ENCODE assay signal across 8 mouse cellular contexts in the genomic region with DNA sequence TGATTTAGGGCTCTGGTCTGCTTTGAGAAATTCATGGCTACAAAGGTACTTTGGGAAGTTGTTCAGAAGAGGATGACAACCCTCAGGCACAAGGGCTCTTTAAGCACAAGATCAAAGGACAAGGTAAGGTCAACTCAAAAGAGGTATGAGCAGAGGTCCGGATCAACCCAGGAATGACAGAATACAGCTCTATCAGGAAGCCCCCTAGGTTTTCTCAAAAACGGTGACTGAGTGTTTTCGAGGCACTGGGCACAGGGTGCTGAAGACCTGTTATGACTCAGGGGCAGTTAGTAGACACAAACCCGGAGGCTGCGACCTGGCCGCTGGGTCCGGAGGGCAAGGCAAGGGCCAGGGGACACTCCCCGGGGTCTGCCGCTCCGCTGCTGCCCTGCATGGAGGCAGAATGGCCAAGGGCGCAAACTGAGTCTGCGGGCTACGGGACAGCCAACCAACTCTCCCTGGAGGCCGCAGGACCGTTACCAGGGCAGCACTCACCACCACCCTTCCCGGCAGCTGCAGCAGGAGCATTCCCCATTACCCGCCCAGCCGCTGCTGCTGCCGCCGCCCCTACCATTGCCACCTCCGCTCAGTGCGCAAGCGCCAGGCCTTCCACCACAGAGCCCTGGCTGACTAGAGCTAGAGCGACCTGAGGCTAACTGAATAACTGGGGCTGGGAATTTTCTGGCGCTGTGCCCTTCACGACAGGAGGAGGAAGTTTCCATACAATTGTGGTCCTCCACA. TPM values are rescaled to one million over a fixed set of nuclear protein-coding genes. Genes with fewer than 3 reads are reported as not detected.
DNase-seq lines count a peak whose midpoint lies in the region; ATAC-seq and TF ChIP-seq lines count a peak whose summit lies in the region.

No protein-coding gene starts in this region.

- H3K4me1 ChIP-seq in cortical plate, adult 2 months (ENCODE audit: control insufficient read depth, insufficient read depth, low read length), result peaks cover 6% of the 10 kb centered on the region; the same call in 1 of the 2 replicates
- H3K4me1 ChIP-seq in hindbrain, embryonic 15.5 days (replicated peaks), result peaks cover 10% of the 10 kb centered on the region

- intact Hi-C loops in gastrocnemius, adult 2 months (cut with DNase I), result no loop called here

- H3K27me3 ChIP-seq in hindbrain, embryonic 15.5 days, result no peaks in the 10 kb centered on the region

- H3K27ac ChIP-seq in cortical plate, adult 2 months (ENCODE audit: insufficient read depth, low read length), result no peak overlapping the region
- H3K27ac ChIP-seq in gastrocnemius, adult 2 months, result peak overlapping the region; percentile 81
- peak overlapping the region; percentile 67 for H3K27ac ChIP-seq in hindbrain, embryonic 15.5 days (replicated peaks)

- peak overlapping the region; percentile 94 for H3K4me2 ChIP-seq in hindbrain, embryonic 15.5 days

- H3K9ac ChIP-seq in hindbrain, embryonic 15.5 days, result peak overlapping the region; percentile 76

- 5% methylated on average over 26 of the region's 26 CpGs for WGBS in hindbrain, embryonic 15.5 days

- H3K4me3 ChIP-seq in cortical plate, adult 2 months (ENCODE audit: insufficient read depth, low read length), result peak overlapping the region; percentile 48
- H3K4me3 ChIP-seq in gastrocnemius, adult 2 months, result peak overlapping the region; percentile 85
- peak overlapping the region; percentile 61 for H3K4me3 ChIP-seq in hindbrain, embryonic 15.5 days

- H3K9me3 ChIP-seq in hindbrain, embryonic 15.5 days, result no peaks in the 10 kb centered on the region

- H3K36me3 ChIP-seq in hindbrain, embryonic 15.5 days, result no peaks in the 10 kb centered on the region

- no peak for TF ChIP-seq CTCF in cortical plate, adult 2 months (IDR thresholded peaks at IDR 0.05; ENCODE audit: extremely low read depth, insufficient read depth, low read length)
- TF ChIP-seq CTCF in gastrocnemius, adult 2 months (IDR thresholded peaks at IDR 0.05), result no peak

- TF ChIP-seq POLR2A in cortical plate, adult 2 months (IDR thresholded peaks at IDR 0.05; ENCODE audit: extremely low read depth, insufficient read depth, low read length), result peak; percentile 60

- ATAC-seq in hindbrain, embryonic 15.5 days (ENCODE audit: low FRiP score, low read depth), result peak; percentile 97

- peak; percentile 69 to 71 for DNase-seq in adrenal gland, adult 18-20 months (ENCODE audit: low spot score in 2 of 2)
- peak; percentile 85 for DNase-seq in gastrocnemius, adult 2 months
- DNase-seq in left cerebral cortex, adult 18-20 months (ENCODE audit: low spot score in 2 of 2), result peak; percentile 75 to 79
- peak; percentile 76 for DNase-seq in lung, postnatal 25 days (ENCODE audit: low spot score)
- peak; percentile 90 to 91 for DNase-seq in right cerebral cortex, postnatal 10 days (ENCODE audit: low spot score in 2 of 2)
- DNase-seq in urinary bladder, postnatal 25 days (ENCODE audit: low spot score), result peak; percentile 72

RNA-seq across cellular contexts. Expression of a gene that starts 13.2 kb away (rescaled TPM):
- 10 to 100 TPM; 13.8 TPM for total RNA-seq in adrenal gland, adult 18-20 months (2021)
- polyA plus RNA-seq in cortical plate, adult 2 months (2012; rRNA removed), result 17.4 and 17.7 TPM in 2 replicates
- total RNA-seq in gastrocnemius, adult 2 months (2021), result 1 to 10 TPM; 7.0 to 7.2 TPM
- 19.6 and 24.8 TPM in 2 replicates for polyA plus RNA-seq in hindbrain, embryonic 15.5 days (2015; fragmentation: Nextera tagmentation; extraction: Ambion mirVana)
- total RNA-seq in left cerebral cortex, adult 18-20 months (2021), result 10 to 100 TPM; 14.3 to 14.9 TPM

RNA-seq across cellular contexts. Expression of a gene that starts 13.4 kb away (rescaled TPM):
- 10 to 100 TPM; 60.8 to 72.1 TPM for total RNA-seq in adrenal gland, adult 18-20 months (2021)
- 40.3 and 41.8 TPM in 2 replicates for polyA plus RNA-seq in cortical plate, adult 2 months (2012; rRNA removed)
- total RNA-seq in gastrocnemius, adult 2 months (2021), result 10 to 100 TPM; 36.0 to 44.4 TPM
- 100 and 103 TPM in 2 replicates for polyA plus RNA-seq in hindbrain, embryonic 15.5 days (2015; fragmentation: Nextera tagmentation; extraction: Ambion mirVana)
- total RNA-seq in left cerebral cortex, adult 18-20 months (2021), result 10 to 100 TPM; 67.1 to 67.8 TPM

RNA-seq across cellular contexts. Expression of a gene that starts 32.9 kb away (rescaled TPM):
- total RNA-seq in adrenal gland, adult 18-20 months (2021), result not detected
- 0.33 TPM in 1 of 2 replicates, not detected in the other for polyA plus RNA-seq in cortical plate, adult 2 months (2012; rRNA removed)
- total RNA-seq in gastrocnemius, adult 2 months (2021), result not detected
- not detected in 2 replicates for polyA plus RNA-seq in hindbrain, embryonic 15.5 days (2015; fragmentation: Nextera tagmentation; extraction: Ambion mirVana)
- total RNA-seq in left cerebral cortex, adult 18-20 months (2021), result not detected

RNA-seq across cellular contexts. Expression of a gene that starts 46.8 kb away (rescaled TPM):
- 1 to 10 TPM; 5.0 to 8.3 TPM for total RNA-seq in adrenal gland, adult 18-20 months (2021)
- polyA plus RNA-seq in cortical plate, adult 2 months (2012; rRNA removed), result 0.23 TPM in 1 of 2 replicates, not detected in the other
- total RNA-seq in gastrocnemius, adult 2 months (2021), result not detected
- 0.12 and 0.36 TPM in 2 replicates for polyA plus RNA-seq in hindbrain, embryonic 15.5 days (2015; fragmentation: Nextera tagmentation; extraction: Ambion mirVana)
- not detected for total RNA-seq in left cerebral cortex, adult 18-20 months (2021)
